Mouse (Mus musculus) bone marrow, adult 2 months (tissue): ENCODE results near the gene Tmcc3.

Experiments
- CTCF ChIP-seq: fragments of 200-500 bp; IDR thresholded peaks from 2 replicates; pipeline ENCODE4 v1.5.1; 2011; ENCODE audit warnings: low read length, control low read depth; ENCODE audit not compliant: control insufficient read depth, insufficient read depth
- POLR2A ChIP-seq: fragments of 200-500 bp; IDR thresholded peaks from 2 replicates; pipeline ENCODE4 v1.6.1; 2011; ENCODE audit warnings: low read depth, mild to moderate bottlenecking, control low read depth, low read length, borderline replicate concordance; ENCODE audit not compliant: control insufficient read depth

GRCm38 (mm10) chr10:94376941-94377340, 65.2 kb downstream of the Tmcc3 start:
- TF ChIP-seq CTCF = no peak
- no peak for TF ChIP-seq POLR2A
